Mouse (Mus musculus): ENCODE data around the gene Mycbpap. TPM values are rescaled to one million over a fixed set of nuclear protein-coding genes. Genes with fewer than 3 reads are reported as not detected.

Gene Mycbpap
- polyA plus RNA-seq (2016; fragmentation: Nextera tagmentation; extraction: Ambion mirVana) = 3.9 and 4.6 TPM in 2 replicates

DNA sequence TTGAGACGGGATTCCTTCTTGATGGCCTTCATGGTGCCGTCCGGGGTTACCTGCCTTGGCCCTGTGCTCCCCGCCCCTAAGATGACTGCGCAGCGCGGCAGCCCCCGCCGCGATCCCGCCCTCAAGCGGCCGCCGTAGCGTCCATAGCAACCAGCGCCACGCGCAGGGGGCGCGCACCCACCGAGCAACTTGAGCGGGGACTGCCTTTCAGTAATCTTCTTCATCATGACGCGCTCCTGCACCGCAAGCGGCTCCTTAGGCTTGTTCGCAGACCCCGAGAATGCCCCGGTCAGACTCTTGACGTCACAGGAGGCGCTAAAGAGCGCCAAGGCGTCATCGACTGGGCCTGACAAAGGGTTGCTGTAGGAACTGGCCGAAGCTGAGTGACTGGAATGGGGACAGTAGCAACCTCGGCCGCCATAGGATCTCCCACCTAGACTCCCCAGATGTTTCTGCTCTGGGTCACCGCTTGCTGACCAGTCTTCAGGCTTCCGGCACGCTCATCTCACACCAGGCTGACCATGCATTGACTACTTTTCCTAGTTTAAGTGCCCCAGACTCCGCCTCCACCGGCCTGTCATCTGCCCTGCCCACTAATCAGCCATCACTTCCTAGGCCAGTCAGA, at the start of gene Mycbpap:
Gene Mycbpap, minus strand, starts transcription at position 524 of the 625 bp plus-strand sequence.
- peaks cover 15% of the 10 kb centered on the region for H3K27me3 ChIP-seq (ENCODE audit: insufficient read depth, poor library complexity, severe bottlenecking)
- H3K36me3 ChIP-seq = no peaks in the 10 kb centered on the region
- no peaks in the 10 kb centered on the region for H3K9me3 ChIP-seq
- H3K27ac ChIP-seq = peak within 1 kb of the TSS; percentile 87
- WGBS = 1% methylated on average over 42 of the region's 42 CpGs
- peak; percentile 83 for DNase-seq (ENCODE audit: low spot score)
- peak within 1 kb of the TSS; percentile 69 for H3K4me3 ChIP-seq
- peaks cover 45% of the 10 kb centered on the region for H3K4me1 ChIP-seq (replicated peaks)

DNA sequence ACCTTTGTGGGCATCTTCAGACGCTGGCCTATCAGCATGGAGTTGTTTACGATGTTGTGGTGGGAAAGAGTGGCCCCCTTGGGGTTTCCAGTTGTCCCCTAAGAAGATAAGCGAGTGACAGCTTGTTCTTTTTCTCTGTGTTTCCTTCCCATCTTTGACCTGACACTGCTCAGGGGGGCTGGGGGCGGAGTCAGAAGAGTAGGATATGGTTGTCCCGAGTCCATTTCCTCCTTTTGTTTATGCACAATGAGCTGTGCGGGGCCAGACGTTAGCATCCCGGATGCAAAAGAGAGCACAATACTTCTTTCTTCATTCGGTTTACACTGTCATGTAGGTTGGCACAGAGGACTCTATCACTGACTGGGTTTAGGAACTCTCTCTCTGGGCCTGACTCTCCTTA, 49.1 kb upstream of the Mycbpap start:
- no peak for DNase-seq (ENCODE audit: low spot score)
- peak overlapping the region; percentile 54 for H3K27ac ChIP-seq
- H3K4me3 ChIP-seq = no peak overlapping the region
- peaks cover 17% of the 10 kb centered on the region for H3K27me3 ChIP-seq (ENCODE audit: insufficient read depth, poor library complexity, severe bottlenecking)
- H3K4me1 ChIP-seq (replicated peaks) = peaks cover 12% of the 10 kb centered on the region; the same call in 1 of the 2 replicates
- H3K36me3 ChIP-seq = peaks cover 25% of the 10 kb centered on the region
- 39% methylated on average over 9 of the region's 9 CpGs for WGBS
- H3K9me3 ChIP-seq = no peaks in the 10 kb centered on the region

- WGBS = 92% methylated on average over 7 of the region's 7 CpGs
- peaks cover 25% of the 10 kb centered on the region for H3K36me3 ChIP-seq
- DNase-seq (ENCODE audit: low spot score) = no peak
- peaks cover 46% of the 10 kb centered on the region for H3K27me3 ChIP-seq (ENCODE audit: insufficient read depth, poor library complexity, severe bottlenecking)
- H3K4me3 ChIP-seq = no peak overlapping the region
- peaks cover 39% of the 10 kb centered on the region for H3K4me1 ChIP-seq (replicated peaks)
- H3K27ac ChIP-seq = no peak overlapping the region
- no peaks in the 10 kb centered on the region for H3K9me3 ChIP-seq
Measured at GRCm38 (mm10) chr11:94567326-94567725, 45.8 kb upstream of the Mycbpap start.

- no peak for DNase-seq (ENCODE audit: low spot score)
- H3K4me3 ChIP-seq = no peak overlapping the region
- 80% methylated on average over 6 of the region's 6 CpGs for WGBS
- no peaks in the 10 kb centered on the region for H3K9me3 ChIP-seq
- no peak overlapping the region for H3K27ac ChIP-seq
- peaks cover 25% of the 10 kb centered on the region for H3K36me3 ChIP-seq
- peaks cover 40% of the 10 kb centered on the region for H3K4me1 ChIP-seq (replicated peaks)
- H3K27me3 ChIP-seq (ENCODE audit: insufficient read depth, poor library complexity, severe bottlenecking) = peaks cover 46% of the 10 kb centered on the region
Measured at GRCm38 (mm10) chr11:94566534-94566933, 45.0 kb upstream of the Mycbpap start.

GRCm38 (mm10) chr11:94565151-94565479, 43.6 kb upstream of the Mycbpap start:
- peak overlapping the region; percentile 44 for H3K4me3 ChIP-seq
- peak overlapping the region; percentile 29; the same call in 1 of the 2 replicates for H3K27ac ChIP-seq
- no peak for DNase-seq (ENCODE audit: low spot score)
- H3K36me3 ChIP-seq = peaks cover 19% of the 10 kb centered on the region
- H3K9me3 ChIP-seq = no peaks in the 10 kb centered on the region
- 10% methylated on average over 16 of the region's 16 CpGs for WGBS
- H3K4me1 ChIP-seq (replicated peaks) = peaks cover 29% of the 10 kb centered on the region
- peaks cover 46% of the 10 kb centered on the region for H3K27me3 ChIP-seq (ENCODE audit: insufficient read depth, poor library complexity, severe bottlenecking)

DNA sequence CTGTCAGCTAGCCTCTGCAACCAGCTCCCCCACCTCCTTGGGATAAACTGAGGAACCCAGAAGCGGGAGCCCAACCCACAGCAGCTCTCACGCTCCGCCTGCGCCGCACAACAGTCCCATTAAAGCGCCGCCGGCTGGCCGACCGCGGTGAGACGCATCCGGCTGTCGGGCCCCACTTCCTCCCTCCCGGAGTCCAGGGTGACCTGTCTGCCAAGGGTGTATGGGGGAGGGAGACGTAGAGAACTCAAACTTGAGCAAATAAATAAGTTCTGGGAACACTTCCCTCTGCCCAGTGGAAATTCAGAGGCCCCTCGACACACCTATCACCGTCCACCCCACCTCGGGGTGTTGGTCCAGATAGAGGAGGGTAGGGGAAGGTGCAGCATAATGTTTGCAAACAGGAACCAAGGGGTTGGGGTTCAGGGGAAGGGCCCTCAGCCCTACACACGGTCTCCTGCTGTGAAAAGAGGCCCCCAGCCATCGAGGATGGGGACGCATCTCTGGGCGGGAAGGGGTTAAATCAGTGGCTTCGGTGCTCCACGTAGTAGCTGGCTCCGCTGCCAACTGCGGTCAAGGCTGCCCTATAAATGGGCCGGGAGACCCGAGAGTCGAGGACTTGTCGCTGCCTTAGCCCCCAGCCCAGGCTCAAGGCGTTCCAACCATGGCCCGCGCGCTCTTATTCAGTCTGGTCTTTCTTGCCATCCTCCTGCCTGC, 43.1 kb upstream of the Mycbpap start, which contains the start of gene Chad:
Gene Chad, plus strand, starts transcription at position 611 of the 714 bp plus-strand sequence.
- 2% methylated on average over 35 of the region's 35 CpGs for WGBS

DNA sequence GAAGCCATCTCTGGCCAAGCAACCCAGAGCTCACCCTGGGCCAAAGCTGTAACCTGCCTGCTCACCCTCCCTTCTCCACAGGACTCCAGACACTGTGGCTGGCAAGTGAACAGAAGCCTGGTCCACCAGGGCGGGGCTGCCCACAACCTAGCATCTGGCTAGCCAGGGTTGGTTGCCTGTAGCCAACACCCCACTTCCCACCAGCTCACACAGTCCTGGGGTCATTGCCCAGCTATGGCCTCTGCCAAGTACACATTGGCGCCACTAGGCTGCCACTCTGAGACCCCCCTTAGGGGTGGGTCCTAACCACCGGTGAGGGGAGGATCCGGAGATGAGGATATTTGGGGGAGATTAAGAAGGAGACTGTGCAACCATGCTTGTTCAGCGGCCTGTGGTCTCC, 42.3 kb upstream of the Mycbpap start:
- Histone ChIP-seq H3K4me3 (peak overlapping the region; percentile 44), H3K4me1 (replicated peaks) (peaks cover 28% of the 10 kb centered on the region), H3K9me3 (no peaks in the 10 kb centered on the region), H3K27me3 (ENCODE audit: insufficient read depth, poor library complexity, severe bottlenecking) (peaks cover 46% of the 10 kb centered on the region), H3K27ac (peak overlapping the region; percentile 29), H3K36me3 (peaks cover 19% of the 10 kb centered on the region; the same call in 1 of the 2 replicates)
- WGBS = 55% methylated on average over 5 of the region's 5 CpGs
- no peak for DNase-seq (ENCODE audit: low spot score)

More for the DNA sequence above, 43.1 kb upstream of the Mycbpap start, which contains the start of gene Chad:
- H3K27me3 ChIP-seq (ENCODE audit: insufficient read depth, poor library complexity, severe bottlenecking) = peaks cover 46% of the 10 kb centered on the region
- no peaks in the 10 kb centered on the region for H3K9me3 ChIP-seq
- H3K4me3 ChIP-seq = peak within 1 kb of the TSS; percentile 44
- H3K27ac ChIP-seq = peak within 1 kb of the TSS; percentile 29
- H3K36me3 ChIP-seq = peaks cover 17% of the 10 kb centered on the region
- DNase-seq (ENCODE audit: low spot score) = peak; percentile 57
- peaks cover 28% of the 10 kb centered on the region for H3K4me1 ChIP-seq (replicated peaks)

- Histone ChIP-seq H3K36me3 (peaks cover 18% of the 10 kb centered on the region; the same call in 1 of the 2 replicates), H3K27ac (0 out of 2 replicates have a peak overlapping the region, but pooled peaks have one; percentile 29), H3K9me3 (no peaks in the 10 kb centered on the region), H3K27me3 (ENCODE audit: insufficient read depth, poor library complexity, severe bottlenecking) (peaks cover 46% of the 10 kb centered on the region), H3K4me3 (no peak overlapping the region), H3K4me1 (replicated peaks) (peaks cover 28% of the 10 kb centered on the region)
- no peak for DNase-seq (ENCODE audit: low spot score)
- 93% methylated on average over 5 of the region's 5 CpGs for WGBS
Measured at GRCm38 (mm10) chr11:94563383-94563782, 41.8 kb upstream of the Mycbpap start.

DNA sequence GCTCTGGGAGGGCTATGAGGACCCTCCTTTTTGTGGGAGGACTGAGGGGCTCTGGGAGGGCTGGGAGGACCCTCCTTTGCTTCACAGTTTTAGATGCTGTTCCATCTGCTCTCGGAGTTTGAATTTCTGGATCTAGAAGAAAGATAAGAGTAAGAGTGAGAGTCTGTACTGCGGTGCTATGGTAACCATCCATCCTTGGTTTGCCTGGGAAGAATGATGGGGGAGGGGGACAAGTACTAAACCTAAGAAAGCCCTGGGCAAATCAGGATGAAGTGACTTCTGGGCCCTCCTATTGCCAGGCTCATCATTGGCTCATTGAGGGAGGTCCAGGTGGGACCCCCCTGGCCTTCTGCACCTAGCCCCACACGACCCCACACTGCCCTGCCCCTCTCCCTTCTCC, 36.7 kb upstream of the Mycbpap start:
- Histone ChIP-seq H3K27ac (peak overlapping the region; percentile 72), H3K4me3 (no peak overlapping the region), H3K36me3 (peaks cover 20% of the 10 kb centered on the region; the same call in 1 of the 2 replicates), H3K4me1 (replicated peaks) (peaks cover 16% of the 10 kb centered on the region), H3K9me3 (no peaks in the 10 kb centered on the region), H3K27me3 (ENCODE audit: insufficient read depth, poor library complexity, severe bottlenecking) (peaks cover 5% of the 10 kb centered on the region)
- no peak for DNase-seq (ENCODE audit: low spot score)
- 78% methylated on average over 3 of the region's 3 CpGs for WGBS

DNA sequence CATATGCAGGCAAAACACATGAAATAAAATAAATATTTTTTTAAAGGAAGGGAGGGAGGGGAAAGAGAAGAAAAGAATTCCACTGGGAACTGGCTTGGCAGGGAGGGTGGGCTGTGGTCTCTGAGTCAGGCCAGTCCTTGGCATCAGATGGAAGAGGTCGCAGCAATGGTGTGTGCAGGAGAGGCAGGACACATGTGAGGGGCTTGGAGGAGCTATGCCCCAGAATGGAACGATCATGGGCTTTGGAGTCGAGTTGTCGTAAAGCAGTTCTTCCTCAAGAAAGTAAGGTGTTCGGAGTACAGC, 28.9 kb upstream of the Mycbpap start:
- Histone ChIP-seq H3K27ac (no peak overlapping the region), H3K9me3 (0 out of 2 replicates have a peak, but pooled peaks cover 4% of the 10 kb centered on the region), H3K4me3 (no peak overlapping the region), H3K27me3 (ENCODE audit: insufficient read depth, poor library complexity, severe bottlenecking) (peaks cover 4% of the 10 kb centered on the region; the same call in 1 of the 2 replicates), H3K36me3 (no peaks in the 10 kb centered on the region), H3K4me1 (replicated peaks) (peaks cover 16% of the 10 kb centered on the region)
- no peak for DNase-seq (ENCODE audit: low spot score)
- WGBS = 90% methylated on average over 5 of the region's 5 CpGs

GRCm38 (mm10) chr11:94549691-94550441, 28.3 kb upstream of the Mycbpap start:
- Histone ChIP-seq H3K36me3 (no peaks in the 10 kb centered on the region), H3K27ac (peak overlapping the region; percentile 93; the same call in 1 of the 2 replicates), H3K4me3 (no peak overlapping the region), H3K27me3 (ENCODE audit: insufficient read depth, poor library complexity, severe bottlenecking) (peaks cover 4% of the 10 kb centered on the region; the same call in 1 of the 2 replicates), H3K4me1 (replicated peaks) (peaks cover 16% of the 10 kb centered on the region), H3K9me3 (0 out of 2 replicates have a peak, but pooled peaks cover 4% of the 10 kb centered on the region)
- 78% methylated on average over 10 of the region's 10 CpGs for WGBS
- no peak for DNase-seq (ENCODE audit: low spot score)

DNA sequence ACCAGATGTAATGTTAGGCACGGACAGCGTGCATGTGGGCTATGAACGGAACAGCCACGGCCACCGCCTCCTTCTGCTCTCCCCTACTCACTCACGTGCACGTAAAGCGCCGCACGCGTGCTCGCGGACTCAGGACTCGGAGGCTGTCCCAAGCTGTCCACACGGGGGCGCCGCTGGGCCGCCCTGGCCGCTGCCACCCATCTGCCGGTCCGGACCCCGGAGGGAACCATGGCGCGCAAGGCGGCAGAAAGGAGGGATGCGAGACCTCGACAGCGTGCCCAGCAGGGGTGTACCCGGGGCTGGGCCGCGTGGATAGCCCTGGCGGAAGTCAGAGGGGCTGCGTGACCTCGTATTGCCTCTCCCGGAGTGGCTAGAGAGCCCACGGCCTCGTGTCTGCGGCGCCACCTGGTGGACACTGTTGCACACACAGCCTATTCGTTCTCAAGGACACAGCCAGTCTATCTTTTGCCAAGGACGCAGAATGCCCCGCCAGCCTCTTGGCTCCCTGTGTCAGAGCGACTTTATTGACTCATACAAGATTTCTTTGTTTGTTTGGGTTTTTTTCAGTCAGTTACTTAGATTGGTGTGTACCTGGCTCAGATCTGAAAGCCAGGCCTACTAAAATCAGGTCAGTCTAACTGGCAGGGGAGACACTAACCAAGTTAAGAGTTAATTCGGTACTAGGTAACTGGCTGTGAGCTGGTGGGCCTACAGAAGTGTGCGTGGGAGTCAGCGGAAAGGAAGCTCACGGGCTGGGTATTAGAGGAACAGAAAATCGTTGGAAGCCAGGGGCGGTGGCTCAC, 27.5 kb upstream of the Mycbpap start, which contains the start of gene Rsad1:
Gene Rsad1, minus strand, starts transcription at position 368 of the 803 bp plus-strand sequence.
- peak; percentile 93 for DNase-seq (ENCODE audit: low spot score)
- Histone ChIP-seq H3K36me3 (no peaks in the 10 kb centered on the region), H3K27me3 (ENCODE audit: insufficient read depth, poor library complexity, severe bottlenecking) (peaks cover 4% of the 10 kb centered on the region; the same call in 1 of the 2 replicates), H3K4me3 (peak within 1 kb of the TSS; percentile 65), H3K9me3 (0 out of 2 replicates have a peak, but pooled peaks cover 4% of the 10 kb centered on the region), H3K27ac (peak within 1 kb of the TSS; percentile 93), H3K4me1 (replicated peaks) (peaks cover 24% of the 10 kb centered on the region)
- 4% methylated on average over 49 of the region's 49 CpGs for WGBS

Measured in hindbrain, embryonic 10.5 days (tissue).